Mouse (Mus musculus) lung, postnatal 0 days (tissue): ENCODE data around the gene Abcd2.

Experiments used
- CTCF ChIP-seq: IDR thresholded peaks from 2 replicates; pipeline ENCODE4 v1.5.1; 2016; ENCODE audit warnings: antibody characterized with exemption, mild to moderate bottlenecking
- EP300 ChIP-seq: IDR thresholded peaks from 2 replicates; pipeline ENCODE4 v1.6.1; 2016; ENCODE audit warnings: antibody characterized with exemption, mild to moderate bottlenecking, control low read depth

GRCm38 (mm10) chr15:91108102-91108659, 83.4 kb downstream of the Abcd2 start:
- TF ChIP-seq CTCF, result no peak
- no peak for TF ChIP-seq EP300
